Mouse (Mus musculus) midbrain, embryonic 15.5 days (tissue): ENCODE measurements around the gene Acsm4. TPM values are rescaled to one million over a fixed set of nuclear protein-coding genes. Genes with fewer than 3 reads are reported as not detected.

ENCODE experiments used
- ATAC-seq: fragments of 200-750 bp; cut with Nextera tagmentation; replicated peaks from 2 replicates; pipeline ENCODE4 v1.8.0; 2017; ENCODE audit warnings: moderate TSS enrichment
- H3K27ac ChIP-seq: fragments of 300-500 bp; sonication (generic); 2 replicates; pipeline ENCODE4 v1.5.1; 2015; ENCODE audit warnings: mild to moderate bottlenecking, inconsistent platforms
- H3K27me3 ChIP-seq: fragments of 300-500 bp; sonication (generic); replicated peaks from 2 replicates; pipeline ENCODE4 v1.6.1; 2015; ENCODE audit warnings: inconsistent platforms
- H3K36me3 ChIP-seq: fragments of 300-500 bp; sonication (generic); replicated peaks from 2 replicates; pipeline ENCODE4 v1.6.1; 2015; ENCODE audit warnings: inconsistent platforms
- H3K4me1 ChIP-seq: fragments of 300-500 bp; sonication (generic); 2 replicates; pipeline ENCODE4 v1.6.1; 2015; ENCODE audit warnings: inconsistent platforms
- H3K4me2 ChIP-seq: fragments of 300-500 bp; sonication (generic); 2 replicates; pipeline ENCODE4 v1.6.1; 2015; ENCODE audit warnings: inconsistent platforms, mild to moderate bottlenecking, moderate library complexity
- H3K4me3 ChIP-seq: fragments of 300-500 bp; sonication (generic); 2 replicates; pipeline ENCODE4 v1.5.1; 2015; ENCODE audit warnings: mild to moderate bottlenecking, inconsistent platforms
- H3K9ac ChIP-seq: fragments of 300-500 bp; sonication (generic); 2 replicates; pipeline ENCODE4 v1.6.1; 2015; ENCODE audit warnings: mild to moderate bottlenecking, inconsistent platforms
- H3K9me3 ChIP-seq: fragments of 300-500 bp; sonication (generic); 2 replicates; pipeline ENCODE4 v1.6.1; 2016; ENCODE audit warnings: inconsistent platforms
- WGBS: fragments of 180-500 bp; shearing (Covaris S2); methylation state at CpG from one replicate; pipeline ENCODE4 v1.1.7; 2015; ENCODE audit warnings: mixed read lengths; 5-methylcytosine and 5-hydroxymethylcytosine counted together
- polyA plus RNA-seq: library from polyadenylated mRNA; unstranded; fragments of >200 nt; fragmentation: Nextera tagmentation; extraction: Ambion mirVana; gene quantifications from 2 replicates; pipeline ENCODE4 v1.2.1, GENCODE M21; 2015

Gene Acsm4
- polyA plus RNA-seq, result not detected in 2 replicates

- H3K4me2 ChIP-seq, result no peak within 1 kb of the TSS
- H3K36me3 ChIP-seq, result no peaks in the 10 kb centered on the region
- H3K27me3 ChIP-seq, result no peaks in the 10 kb centered on the region
- no peaks in the 10 kb centered on the region for H3K4me1 ChIP-seq
- H3K4me3 ChIP-seq, result no peak within 1 kb of the TSS
- 81% methylated on average over 5 of the region's 5 CpGs for WGBS
- no peaks in the 10 kb centered on the region for H3K9me3 ChIP-seq
- H3K9ac ChIP-seq, result no peak within 1 kb of the TSS
- ATAC-seq, result no peak
- no peak within 1 kb of the TSS for H3K27ac ChIP-seq
Observed at GRCm38 (mm10) chr7:119689726-119690125, at the start of gene Acsm4. Acsm4 (plus strand) TSS chr7:119690026.

- H3K4me3 ChIP-seq, result no peak overlapping the region
Observed at GRCm38 (mm10) chr7:119642307-119642706, 47.5 kb upstream of the Acsm4 start.

GRCm38 (mm10) chr7:119667893-119668292 lies 21.9 kb upstream of the Acsm4 start:
- Histone ChIP-seq H3K36me3 (no peaks in the 10 kb centered on the region), H3K9me3 (no peaks in the 10 kb centered on the region), H3K27me3 (no peaks in the 10 kb centered on the region), H3K9ac (no peak overlapping the region), H3K4me2 (no peak overlapping the region), H3K4me3 (no peak overlapping the region), H3K27ac (no peak overlapping the region), H3K4me1 (no peaks in the 10 kb centered on the region)
- ATAC-seq, result no peak
- 91% methylated on average over 3 of the region's 3 CpGs for WGBS

More at GRCm38 (mm10) chr7:119642307-119642706, 47.5 kb upstream of the Acsm4 start:
- Histone ChIP-seq H3K27ac (no peak overlapping the region), H3K27me3 (no peaks in the 10 kb centered on the region), H3K4me2 (no peak overlapping the region), H3K9me3 (no peaks in the 10 kb centered on the region), H3K9ac (no peak overlapping the region), H3K4me1 (no peaks in the 10 kb centered on the region), H3K36me3 (no peaks in the 10 kb centered on the region)
- 75% methylated on average over 5 of the region's 5 CpGs for WGBS
- no peak for ATAC-seq

DNA sequence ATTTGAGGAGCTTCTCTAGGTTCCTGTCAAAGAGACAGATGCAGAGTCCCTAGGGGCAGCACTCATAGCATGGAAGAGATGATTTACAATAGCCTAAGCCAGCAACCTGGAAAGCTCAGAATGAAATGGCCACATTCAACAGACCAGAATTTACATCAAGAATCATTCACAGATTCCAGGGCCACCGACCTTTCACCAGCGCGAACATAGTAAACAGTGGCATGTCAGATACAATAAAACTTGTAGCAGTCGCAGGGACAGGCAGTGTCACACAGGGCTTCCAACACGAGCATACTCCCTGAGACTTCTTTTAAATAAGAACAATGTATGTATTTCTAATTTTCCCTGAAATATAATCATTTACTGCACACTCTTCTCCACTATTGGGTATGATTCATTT lies 19.4 kb upstream of the Acsm4 start:
- H3K4me2 ChIP-seq, result no peak overlapping the region
- no peak overlapping the region for H3K4me3 ChIP-seq
- WGBS, result 81% methylated on average over 5 of the region's 5 CpGs
- ATAC-seq, result no peak
- H3K27me3 ChIP-seq, result no peaks in the 10 kb centered on the region
- H3K36me3 ChIP-seq, result no peaks in the 10 kb centered on the region
- H3K9ac ChIP-seq, result no peak overlapping the region
- no peaks in the 10 kb centered on the region for H3K9me3 ChIP-seq
- no peak overlapping the region for H3K27ac ChIP-seq
- H3K4me1 ChIP-seq, result no peaks in the 10 kb centered on the region

- H3K4me2 ChIP-seq, result no peak overlapping the region
- ATAC-seq, result no peak
- H3K4me1 ChIP-seq, result no peaks in the 10 kb centered on the region
- no peaks in the 10 kb centered on the region for H3K36me3 ChIP-seq
- WGBS, result 51% methylated on average over 6 of the region's 6 CpGs
- H3K9ac ChIP-seq, result no peak overlapping the region
- H3K27me3 ChIP-seq, result no peaks in the 10 kb centered on the region
- no peak overlapping the region for H3K27ac ChIP-seq
- no peak overlapping the region for H3K4me3 ChIP-seq
- no peaks in the 10 kb centered on the region for H3K9me3 ChIP-seq
Observed at GRCm38 (mm10) chr7:119670925-119671324, 18.9 kb upstream of the Acsm4 start.

DNA sequence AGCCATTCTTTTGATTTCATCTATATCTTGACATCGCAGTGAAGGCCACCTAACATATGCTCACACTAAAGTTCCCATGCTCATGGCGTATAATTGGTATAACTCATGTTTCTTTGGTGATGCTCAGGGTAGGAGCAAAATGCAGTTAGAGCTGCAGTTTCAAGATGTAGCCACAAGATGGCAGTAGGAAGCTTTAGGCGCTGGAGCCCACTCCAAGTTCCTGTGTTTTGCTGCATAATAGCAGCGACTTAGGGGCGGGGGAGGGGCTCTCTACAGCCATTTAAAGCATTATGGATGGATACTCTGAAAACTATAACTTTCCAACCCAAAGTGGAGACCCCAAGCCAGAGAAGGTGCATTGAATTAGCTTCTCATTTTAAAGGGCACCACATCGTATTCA lies 16.4 kb upstream of the Acsm4 start:
- Histone ChIP-seq H3K4me1 (no peaks in the 10 kb centered on the region), H3K27me3 (no peaks in the 10 kb centered on the region), H3K36me3 (no peaks in the 10 kb centered on the region), H3K27ac (no peak overlapping the region), H3K9ac (no peak overlapping the region), H3K9me3 (no peaks in the 10 kb centered on the region), H3K4me3 (no peak overlapping the region), H3K4me2 (no peak overlapping the region)
- 17% methylated on average over 6 of the region's 6 CpGs for WGBS
- ATAC-seq, result 0 out of 2 replicates have a peak, but pooled peaks have one; percentile 65

DNA sequence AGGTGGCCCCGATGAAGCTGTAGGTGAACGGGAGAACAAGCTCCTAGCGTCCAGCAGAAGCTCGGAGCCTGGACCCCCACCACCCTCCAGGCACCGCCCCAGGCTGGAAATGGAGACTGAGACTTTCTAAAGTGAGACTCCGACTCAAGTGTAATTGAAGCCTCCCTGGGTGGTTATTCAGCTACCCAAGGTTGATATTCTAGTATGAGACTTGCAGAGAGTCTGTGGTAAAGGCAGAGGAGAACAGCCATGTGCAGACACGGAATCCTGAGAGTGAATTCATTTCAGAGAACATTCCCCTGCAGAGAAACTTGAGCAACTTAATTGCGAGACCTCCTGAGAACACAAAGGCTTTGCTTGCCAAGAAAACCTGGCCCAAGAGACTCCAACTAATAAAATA lies 9.7 kb upstream of the Acsm4 start:
- Histone ChIP-seq H3K9me3 (no peaks in the 10 kb centered on the region), H3K4me1 (no peaks in the 10 kb centered on the region), H3K9ac (no peak overlapping the region), H3K36me3 (no peaks in the 10 kb centered on the region), H3K4me2 (no peak overlapping the region), H3K4me3 (no peak overlapping the region), H3K27ac (no peak overlapping the region), H3K27me3 (no peaks in the 10 kb centered on the region)
- WGBS, result 73% methylated on average over 8 of the region's 8 CpGs
- no peak for ATAC-seq

- no peak overlapping the region for H3K27ac ChIP-seq
- H3K36me3 ChIP-seq, result no peaks in the 10 kb centered on the region
- H3K9me3 ChIP-seq, result no peaks in the 10 kb centered on the region
- no peak overlapping the region for H3K4me3 ChIP-seq
- H3K4me2 ChIP-seq, result no peak overlapping the region
- WGBS, result 72% methylated on average over 4 of the region's 4 CpGs
- no peak overlapping the region for H3K9ac ChIP-seq
- H3K27me3 ChIP-seq, result no peaks in the 10 kb centered on the region
- ATAC-seq, result no peak
- no peaks in the 10 kb centered on the region for H3K4me1 ChIP-seq
Observed at GRCm38 (mm10) chr7:119682699-119683098, 7.1 kb upstream of the Acsm4 start.

GRCm38 (mm10) chr7:119692302-119692701 lies 2.5 kb downstream of the Acsm4 start:
- Histone ChIP-seq H3K4me3 (no peak overlapping the region), H3K4me2 (no peak overlapping the region), H3K27me3 (no peaks in the 10 kb centered on the region), H3K9ac (no peak overlapping the region), H3K36me3 (no peaks in the 10 kb centered on the region), H3K9me3 (no peaks in the 10 kb centered on the region), H3K4me1 (no peaks in the 10 kb centered on the region), H3K27ac (no peak overlapping the region)
- ATAC-seq, result no peak
- 86% methylated on average over 4 of the region's 4 CpGs for WGBS

GRCm38 (mm10) chr7:119694926-119695325 lies 5.1 kb downstream of the Acsm4 start:
- H3K27me3 ChIP-seq, result no peaks in the 10 kb centered on the region
- H3K9ac ChIP-seq, result no peak overlapping the region
- no peak overlapping the region for H3K27ac ChIP-seq
- no peaks in the 10 kb centered on the region for H3K4me1 ChIP-seq
- 89% methylated on average over 1 of the region's 1 CpGs for WGBS
- no peaks in the 10 kb centered on the region for H3K9me3 ChIP-seq
- H3K4me3 ChIP-seq, result no peak overlapping the region
- ATAC-seq, result no peak
- H3K4me2 ChIP-seq, result no peak overlapping the region
- H3K36me3 ChIP-seq, result no peaks in the 10 kb centered on the region

- Histone ChIP-seq H3K36me3 (peaks cover 32% of the 10 kb centered on the region), H3K27me3 (no peaks in the 10 kb centered on the region), H3K27ac (no peak overlapping the region), H3K9me3 (no peaks in the 10 kb centered on the region), H3K9ac (no peak overlapping the region), H3K4me2 (no peak overlapping the region), H3K4me1 (peaks cover 4% of the 10 kb centered on the region; the same call in 1 of the 2 replicates), H3K4me3 (no peak overlapping the region)
- no peak for ATAC-seq
- WGBS, result 91% methylated on average over 7 of the region's 7 CpGs
Observed at GRCm38 (mm10) chr7:119714111-119714510, 24.3 kb downstream of the Acsm4 start.

DNA sequence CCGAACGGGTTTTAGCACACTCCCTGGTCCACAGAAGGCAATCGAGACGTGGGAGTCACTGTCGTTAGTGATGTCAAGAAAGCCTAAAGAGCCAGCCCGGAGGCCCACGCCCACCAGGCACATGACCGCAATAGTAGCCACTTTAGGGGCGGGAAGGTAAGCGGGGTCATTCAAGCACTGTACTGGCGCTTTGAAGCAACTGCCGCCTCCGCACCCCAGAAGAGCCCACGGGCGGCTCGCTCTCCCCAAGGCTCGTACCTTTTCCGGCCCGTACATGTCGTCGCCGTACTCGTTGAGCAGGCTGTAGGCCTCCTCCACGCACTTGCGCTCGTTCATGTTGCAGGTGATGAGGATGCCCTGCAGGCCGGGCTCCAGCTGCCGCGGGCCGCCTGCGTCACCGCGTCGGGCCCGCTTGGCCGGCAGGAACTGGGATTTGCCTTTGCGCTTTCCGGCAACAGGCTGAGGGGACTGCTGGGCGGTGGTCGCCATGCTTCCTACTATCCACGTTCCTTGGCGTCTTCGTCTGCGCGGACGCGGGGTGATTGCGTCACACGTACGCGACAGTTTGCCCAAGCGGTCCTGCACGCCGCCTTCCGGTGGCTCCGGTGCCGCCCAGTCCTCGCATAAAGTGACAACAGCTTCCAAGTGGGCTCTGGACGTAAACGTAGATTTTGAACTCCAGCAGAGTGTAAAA lies 30.6 kb downstream of the Acsm4 start, which contains the start of gene Thumpd1:
Gene Thumpd1, minus strand, starts transcription at position 546 of the 694 bp plus-strand sequence.
- Histone ChIP-seq H3K9me3 (no peaks in the 10 kb centered on the region), H3K4me2 (peak within 1 kb of the TSS; percentile 80), H3K27ac (peak within 1 kb of the TSS; percentile 78), H3K27me3 (no peaks in the 10 kb centered on the region), H3K4me1 (peaks cover 12% of the 10 kb centered on the region), H3K36me3 (peaks cover 30% of the 10 kb centered on the region), H3K9ac (peak within 1 kb of the TSS; percentile 94), H3K4me3 (peak within 1 kb of the TSS; percentile 97)
- under 1% methylated on average over 60 of the region's 60 CpGs for WGBS
- ATAC-seq, result peak; percentile 98

- Histone ChIP-seq H3K36me3 (peaks cover 25% of the 10 kb centered on the region), H3K27ac (peak overlapping the region; percentile 74), H3K4me3 (peak overlapping the region; percentile 97), H3K4me2 (peak overlapping the region; percentile 80), H3K27me3 (no peaks in the 10 kb centered on the region), H3K9ac (peak overlapping the region; percentile 94), H3K9me3 (no peaks in the 10 kb centered on the region), H3K4me1 (peaks cover 12% of the 10 kb centered on the region)
- 12% methylated on average over 8 of the region's 8 CpGs for WGBS
- peak; percentile 77 for ATAC-seq
Observed at GRCm38 (mm10) chr7:119720947-119721310, 31.1 kb downstream of the Acsm4 start.
